Mouse (Mus musculus): Measurements from ENCODE around the gene Psme2.

Gene Psme2

DNA sequence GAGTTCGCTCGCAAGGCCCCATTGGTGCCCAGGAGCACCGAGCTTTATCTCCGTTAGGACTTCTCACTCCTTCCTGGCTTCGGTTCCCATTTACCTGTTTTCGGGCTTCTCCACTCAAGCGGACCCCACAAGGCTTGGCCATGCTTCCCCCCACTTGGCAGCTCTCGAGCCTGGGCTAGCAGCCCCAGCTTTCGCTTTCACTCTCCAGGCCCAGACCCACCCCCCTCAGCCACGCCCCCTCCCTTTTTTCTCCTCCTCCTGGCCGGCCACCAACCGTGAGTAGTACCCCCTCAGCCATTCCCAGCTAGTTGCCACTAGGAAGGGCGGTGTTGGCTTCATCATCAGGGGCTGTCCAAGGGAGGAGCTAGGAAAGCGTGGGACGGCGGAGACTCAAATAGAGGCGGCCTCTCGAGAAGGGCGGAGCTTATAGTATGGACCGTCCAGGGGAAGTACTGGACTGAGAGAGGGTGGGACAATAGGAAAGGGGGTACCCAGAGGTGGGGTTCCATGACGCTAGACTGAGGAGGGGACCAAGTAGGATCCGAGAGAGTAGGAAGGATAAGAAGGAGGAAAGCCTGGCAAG lies at the start of gene Psme2:
Psme2 (minus strand) TSS at position 366 of the 583 bp plus-strand sequence.
- in situ Hi-C loops (cut with MboI) = no loop called here

- in situ Hi-C loops (cut with MboI) = loop anchor here (5.0 kb wide), 1 partner anchor 115 kb away; no protein-coding TSS in a partner anchor
These were observed 46.9 kb upstream of the Psme2 start, which contains the start of gene Gm49378 for GRCm38 (mm10) chr14:55637795-55638194. Gene Gm49378, minus strand, starts transcription at chr14:55637895.

DNA sequence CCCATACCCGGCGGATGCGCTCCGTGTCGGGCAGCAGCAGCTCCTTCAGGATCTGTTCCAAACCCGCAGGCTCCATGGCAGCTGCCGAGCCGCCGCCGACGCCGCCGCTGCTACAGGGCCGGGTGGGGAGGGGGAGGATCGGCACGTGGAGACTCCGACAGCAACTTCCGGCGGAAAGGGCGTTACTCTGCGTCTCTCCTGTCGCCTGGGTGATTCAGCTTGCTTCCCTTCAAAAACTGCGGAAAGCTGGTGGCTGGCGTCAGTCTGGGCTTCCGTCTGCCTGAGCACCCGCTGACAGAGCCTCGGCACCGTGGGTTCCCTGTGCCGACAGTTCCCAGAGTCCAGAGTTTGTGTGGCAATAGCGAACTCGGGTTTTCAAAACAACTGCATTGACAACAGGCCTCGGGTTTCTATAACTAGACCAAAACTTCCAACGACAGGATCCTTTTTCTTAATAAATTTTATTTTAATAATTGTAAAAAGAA lies 44.7 kb upstream of the Psme2 start, which contains the start of gene Ipo4:
Ipo4 (minus strand) TSS at position 435 of the 485 bp plus-strand sequence.
- in situ Hi-C loops (cut with MboI) = loop anchor here (5.0 kb wide), 1 partner anchor 117 kb away; no protein-coding TSS in a partner anchor

DNA sequence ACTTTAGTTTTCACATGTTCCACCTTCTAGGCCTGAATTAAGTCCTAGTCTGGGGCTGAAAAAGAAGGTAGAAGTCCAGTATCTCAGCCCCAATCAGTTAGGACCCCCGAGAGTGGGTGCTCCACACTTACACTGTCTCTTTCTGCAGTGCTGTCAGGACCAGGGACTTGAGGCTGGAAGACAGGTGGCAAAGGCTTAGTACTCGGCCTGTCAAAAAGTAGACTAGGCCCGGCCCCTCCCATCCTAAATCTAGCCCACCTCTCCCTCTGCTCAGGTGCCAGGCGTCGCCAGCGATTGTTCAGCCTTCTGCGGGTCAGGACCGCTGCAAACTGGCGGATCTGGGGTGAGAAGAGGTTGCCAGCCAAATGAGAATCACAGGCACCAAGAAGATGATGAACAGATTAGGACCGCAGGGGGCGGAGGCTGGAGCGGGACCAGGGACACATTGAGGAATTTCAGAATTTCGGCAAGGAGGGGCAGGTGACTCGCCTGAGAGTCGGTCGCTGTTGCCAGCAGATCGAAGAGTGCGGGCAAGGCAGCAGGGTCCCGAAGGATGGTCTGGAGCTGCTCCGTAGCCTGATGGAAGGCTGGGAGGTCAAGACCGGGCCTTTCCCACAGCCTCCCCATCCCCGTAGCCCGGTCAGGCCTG lies 44.1 kb upstream of the Psme2 start:
- in situ Hi-C loops (cut with MboI) = loop anchor here (5.0 kb wide), 1 partner anchor 117 kb away; no protein-coding TSS in a partner anchor

- in situ Hi-C loops (cut with MboI) = no loop called here
These were observed 38.4 kb upstream of the Psme2 start for GRCm38 (mm10) chr14:55629312-55629711.

GRCm38 (mm10) chr14:55628077-55628827 lies 37.3 kb upstream of the Psme2 start:
- in situ Hi-C loops (cut with MboI) = no loop called here

DNA sequence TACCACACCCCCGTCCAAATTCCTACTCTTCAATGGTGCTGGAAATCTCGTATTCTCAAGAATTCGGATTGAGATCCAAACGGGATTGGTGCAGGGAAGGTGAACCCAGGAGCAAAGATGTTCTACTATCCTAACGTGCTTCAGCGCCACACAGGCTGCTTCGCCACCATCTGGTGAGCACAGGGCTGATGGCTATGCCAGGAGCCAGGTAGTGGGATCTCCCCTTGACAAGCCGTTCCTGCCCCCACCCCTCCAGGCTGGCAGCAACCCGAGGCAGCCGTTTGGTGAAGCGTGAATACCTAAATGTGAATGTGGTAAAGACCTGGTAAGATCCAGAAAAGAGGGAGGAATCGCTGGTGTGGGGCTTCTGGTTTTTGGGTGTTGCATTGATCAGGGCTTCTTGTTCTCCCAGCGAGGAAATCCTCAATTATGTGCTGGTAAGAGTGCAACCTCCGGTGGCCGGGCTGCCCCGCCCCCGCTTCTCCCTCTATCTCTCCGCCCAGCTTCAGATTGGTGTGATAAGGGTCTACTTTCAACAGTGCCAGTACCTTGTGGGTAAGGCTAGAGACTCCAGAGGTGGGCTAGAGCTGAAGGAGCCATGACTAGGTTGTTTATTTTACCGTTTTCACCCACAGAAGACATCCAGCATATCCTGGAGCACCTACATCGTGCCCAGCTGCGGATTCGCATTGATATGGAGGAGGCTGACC lies 27.7 kb upstream of the Psme2 start:
- in situ Hi-C loops (cut with MboI) = no loop called here

GRCm38 (mm10) chr14:55617822-55618221 lies 26.9 kb upstream of the Psme2 start, which contains the start of gene Rec8:
Gene Rec8, plus strand, starts transcription at chr14:55618037.
- in situ Hi-C loops (cut with MboI) = no loop called here

- in situ Hi-C loops (cut with MboI) = no loop called here
These were observed 25.9 kb upstream of the Psme2 start for GRCm38 (mm10) chr14:55616844-55617243.

DNA sequence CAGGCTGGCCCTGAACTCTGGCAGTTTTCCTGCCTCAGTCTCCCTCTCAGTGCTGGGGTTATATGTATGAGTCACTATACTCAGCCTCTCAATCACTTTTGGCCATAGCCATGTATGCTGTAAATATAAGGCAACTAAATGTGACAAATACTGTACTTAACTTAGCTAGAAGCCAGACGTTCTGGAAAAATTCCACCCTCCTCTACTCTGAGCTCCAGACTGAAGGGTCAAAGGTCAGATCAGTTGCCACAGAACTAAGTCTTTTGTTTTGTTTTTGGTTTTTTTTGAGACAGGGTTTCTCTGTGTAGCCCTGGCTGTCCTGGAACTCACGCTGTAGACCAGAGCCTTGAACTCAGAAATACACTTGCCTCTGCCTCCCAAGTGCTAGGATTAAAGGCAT lies 25.0 kb upstream of the Psme2 start:
- in situ Hi-C loops (cut with MboI) = no loop called here

DNA sequence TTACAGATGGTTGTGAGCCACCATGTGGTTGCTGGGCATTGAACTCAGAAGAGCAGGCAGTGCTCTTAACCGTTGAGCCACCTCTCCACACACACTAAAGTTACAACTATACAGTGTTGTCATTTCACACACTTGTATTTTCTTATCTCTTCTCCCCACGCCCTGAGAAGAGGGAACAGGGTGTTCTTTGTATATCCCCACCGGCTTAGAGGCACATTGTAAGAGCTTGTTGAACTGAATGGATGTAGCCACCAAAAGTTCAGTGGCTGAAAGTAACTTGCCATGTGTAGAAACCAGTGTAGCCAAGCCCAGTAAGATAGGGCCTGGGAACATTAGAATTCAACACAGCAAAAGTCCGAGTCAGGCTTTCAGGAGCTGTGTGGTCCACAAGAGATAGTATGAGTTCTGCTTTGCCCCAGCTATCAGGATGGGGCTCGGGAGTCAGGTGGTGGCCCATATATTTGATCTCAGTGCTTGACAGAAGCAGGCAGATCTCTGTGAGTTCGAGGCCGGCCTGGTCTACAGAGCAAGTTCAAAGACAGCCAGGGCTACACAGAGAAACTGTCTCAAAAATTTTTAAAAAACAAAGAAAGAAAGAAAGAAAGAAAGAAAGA lies 23.8 kb upstream of the Psme2 start:
- in situ Hi-C loops (cut with MboI) = no loop called here

GRCm38 (mm10) chr14:55613346-55613745 lies 22.4 kb upstream of the Psme2 start:
- in situ Hi-C loops (cut with MboI) = no loop called here

DNA sequence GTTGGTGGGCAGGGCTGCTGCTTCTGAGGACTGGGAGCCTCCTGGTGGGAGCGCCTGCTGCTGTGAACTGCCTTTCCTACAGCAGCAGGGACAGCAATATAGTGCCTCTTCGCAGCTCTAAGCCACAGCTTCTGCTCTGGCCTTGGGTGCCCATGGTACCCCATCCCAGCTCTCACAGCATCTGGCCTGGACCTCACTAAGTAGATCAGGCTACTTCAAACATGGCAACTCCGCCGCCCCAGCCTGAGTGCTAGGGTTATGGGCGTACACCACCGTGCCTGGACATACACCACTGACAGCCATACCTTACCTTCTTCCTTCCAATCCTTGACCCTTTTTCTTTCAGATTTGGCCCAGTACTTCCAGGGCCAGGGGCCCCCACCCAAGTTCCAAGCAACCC lies 17.4 kb upstream of the Psme2 start:
- in situ Hi-C loops (cut with MboI) = no loop called here

GRCm38 (mm10) chr14:55605743-55606459 lies 15.0 kb upstream of the Psme2 start:
- in situ Hi-C loops (cut with MboI) = no loop called here

DNA sequence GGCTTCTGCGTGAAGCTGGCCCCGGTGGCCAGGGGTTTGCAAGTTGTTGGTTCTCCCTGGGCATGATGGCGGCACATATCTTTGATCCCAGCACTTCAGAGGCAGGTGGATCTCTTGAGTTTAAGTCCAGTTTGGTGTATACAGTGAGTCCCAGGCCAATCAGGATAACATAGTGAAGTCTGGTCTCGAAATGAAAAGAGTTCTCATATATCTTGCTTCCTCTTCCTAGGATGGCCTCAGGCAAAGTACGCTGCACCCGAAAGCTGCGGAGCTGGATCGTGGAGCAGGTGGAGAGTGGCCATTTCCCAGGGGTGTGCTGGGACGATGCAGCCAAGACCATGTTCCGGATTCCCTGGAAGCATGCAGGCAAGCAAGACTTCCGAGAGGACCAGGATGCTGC lies 13.9 kb upstream of the Psme2 start:
- in situ Hi-C loops (cut with MboI) = no loop called here

GRCm38 (mm10) chr14:55603633-55604576 lies 13.0 kb upstream of the Psme2 start:
- in situ Hi-C loops (cut with MboI) = no loop called here

- in situ Hi-C loops (cut with MboI) = no loop called here
These were observed 12.3 kb upstream of the Psme2 start, which contains the start of gene Irf9 for GRCm38 (mm10) chr14:55603271-55603632. Gene Irf9, plus strand, starts transcription at chr14:55603571.

- in situ Hi-C loops (cut with MboI) = no loop called here
These were observed 7.8 kb upstream of the Psme2 start for GRCm38 (mm10) chr14:55598521-55599390.

Measured in mature B cell (primary cell).